Comparison of ENCODE assay signal across 19 mouse cellular contexts in genomic region chr1:55865274-55865673, GRCm38 (mm10).
DNase-seq lines count a peak whose midpoint lies in the region; ATAC-seq and TF ChIP-seq lines count a peak whose summit lies in the region.
"Had no signal": no experiment of that assay in that cellular context is flagged by ENCODE, and none has a peak within 500 bp of the region (broad histone marks: within the 10 kb centered on the region; RNA-seq: fewer than 3 reads in every experiment).

No protein-coding gene starts in this region.

- ATAC-seq in intestine, embryonic 16.5 days = peak; percentile 58
- no peak for ATAC-seq in intestine, postnatal 0 days
- peak; percentile 75 for ATAC-seq in limb, embryonic 14.5 days (ENCODE audit: low FRiP score, low read depth)
- ATAC-seq: activated CD4-positive, CD25-positive, alpha-beta regulatory T cell, adult 4 months; midbrain, embryonic 15.5 days had no signal

- H3K27me3 ChIP-seq in intestine, embryonic 16.5 days (replicated peaks; ENCODE audit: control insufficient read depth, insufficient read depth, low read length) = no peaks in the 10 kb centered on the region
- H3K27me3 ChIP-seq in intestine, postnatal 0 days (replicated peaks; ENCODE audit: control insufficient read depth, insufficient read depth, low read length) = no peaks in the 10 kb centered on the region
- no peaks in the 10 kb centered on the region for H3K27me3 ChIP-seq in limb, embryonic 14.5 days (ENCODE audit: control insufficient read depth, insufficient read depth, low read length)
- H3K27me3 ChIP-seq: heart, embryonic 12.5 days; hindbrain, embryonic 13.5 days; midbrain, embryonic 15.5 days; neural tube, embryonic 12.5 days had no signal

- WGBS in intestine, embryonic 16.5 days = 57% methylated on average over 4 of the region's 4 CpGs
- WGBS in intestine, postnatal 0 days = 69% methylated on average over 4 of the region's 4 CpGs
- 44% methylated on average over 4 of the region's 4 CpGs for WGBS in lung, adult 2 months
- WGBS in limb, embryonic 14.5 days = 45% methylated on average over 4 of the region's 4 CpGs

- DNase-seq in lung, postnatal 10 days = peak; percentile 27
- DNase-seq in lung, adult 2 months = no peak
- DNase-seq in limb, embryonic 14.5 days (ENCODE audit: low spot score) = peak; percentile 79
- no peak for DNase-seq in layer of hippocampus, adult 8-10 months (ENCODE audit: low spot score in 2 of 2)
- DNase-seq in adrenal gland, adult 18-20 months (ENCODE audit: low spot score in 2 of 2) = no peak
- DNase-seq: adrenal gland, postnatal 36 days; cerebellum, adult 9-11 months; gastrocnemius, postnatal 36 days; kidney, adult 2 months; right cerebral cortex, postnatal 14 days had no signal

- no peak for TF ChIP-seq POLR2A in lung, adult 2 months (IDR thresholded peaks at IDR 0.05; ENCODE audit: borderline replicate concordance, extremely low read depth, low read depth, low read length)
- TF ChIP-seq POLR2A in limb, embryonic 14.5 days (IDR thresholded peaks at IDR 0.05; ENCODE audit: borderline replicate concordance, extremely low read depth, insufficient read depth, insufficient read length) = no peak

- TF ChIP-seq CTCF in intestine, postnatal 0 days (IDR thresholded peaks at IDR 0.05; ENCODE audit: low read depth) = no peak
- TF ChIP-seq CTCF in lung, adult 2 months (IDR thresholded peaks at IDR 0.05; ENCODE audit: insufficient read depth, low read length) = no peak

- no peaks in the 10 kb centered on the region for H3K4me1 ChIP-seq in intestine, embryonic 16.5 days (ENCODE audit: control insufficient read depth, insufficient read depth, low read length)
- no peaks in the 10 kb centered on the region for H3K4me1 ChIP-seq in intestine, postnatal 0 days (replicated peaks; ENCODE audit: control insufficient read depth, insufficient read depth, low read length)
- H3K4me1 ChIP-seq in lung, adult 2 months (ENCODE audit: control insufficient read depth, insufficient read depth, low read length) = no peaks in the 10 kb centered on the region
- peaks cover 6% of the 10 kb centered on the region; the same call in 1 of the 2 replicates for H3K4me1 ChIP-seq in limb, embryonic 14.5 days (ENCODE audit: control insufficient read depth, insufficient read depth, low read length)
- H3K4me1 ChIP-seq: heart, embryonic 12.5 days; hindbrain, embryonic 13.5 days; midbrain, embryonic 15.5 days; neural tube, embryonic 12.5 days had no signal

- H3K4me2 ChIP-seq in intestine, embryonic 16.5 days (ENCODE audit: low read depth, low read length) = no peak overlapping the region
- H3K4me2 ChIP-seq in intestine, postnatal 0 days (replicated peaks; ENCODE audit: low read depth) = no peak overlapping the region
- no peak overlapping the region for H3K4me2 ChIP-seq in limb, embryonic 14.5 days (replicated peaks; ENCODE audit: low read depth, low read length, severe bottlenecking)
- H3K4me2 ChIP-seq: heart, embryonic 12.5 days; hindbrain, embryonic 13.5 days; midbrain, embryonic 15.5 days; neural tube, embryonic 12.5 days had no signal

- no peaks in the 10 kb centered on the region for H3K9me3 ChIP-seq in intestine, embryonic 16.5 days (ENCODE audit: control insufficient read depth, low read length)
- no peaks in the 10 kb centered on the region for H3K9me3 ChIP-seq in intestine, postnatal 0 days (ENCODE audit: control insufficient read depth)
- H3K9me3 ChIP-seq in limb, embryonic 14.5 days (ENCODE audit: control insufficient read depth, low read length) = no peaks in the 10 kb centered on the region
- H3K9me3 ChIP-seq: heart, embryonic 12.5 days; hindbrain, embryonic 13.5 days; midbrain, embryonic 15.5 days; neural tube, embryonic 12.5 days had no signal

- no peak overlapping the region for H3K4me3 ChIP-seq in intestine, embryonic 16.5 days (ENCODE audit: low read length)
- H3K4me3 ChIP-seq in intestine, postnatal 0 days (ENCODE audit: low read depth, low read length) = no peak overlapping the region
- H3K4me3 ChIP-seq in lung, adult 2 months (replicated peaks; ENCODE audit: extremely low read depth, low read depth, low read length) = no peak overlapping the region
- no peak overlapping the region for H3K4me3 ChIP-seq in limb, embryonic 14.5 days (replicated peaks; ENCODE audit: low read length)
- H3K4me3 ChIP-seq: heart, embryonic 12.5 days; hindbrain, embryonic 13.5 days; layer of hippocampus, adult 2 months; midbrain, embryonic 15.5 days; neural tube, embryonic 12.5 days had no signal

- no peak overlapping the region for H3K27ac ChIP-seq in intestine, embryonic 16.5 days (ENCODE audit: low read length)
- no peak overlapping the region for H3K27ac ChIP-seq in intestine, postnatal 0 days (ENCODE audit: low read depth, low read length)
- H3K27ac ChIP-seq in limb, embryonic 14.5 days (replicated peaks; ENCODE audit: low read depth, low read length) = no peak overlapping the region
- H3K27ac ChIP-seq: hindbrain, embryonic 13.5 days; layer of hippocampus, adult 2 months; macrophage; midbrain, embryonic 15.5 days; neural tube, embryonic 12.5 days had no signal

- no peak overlapping the region for H3K9ac ChIP-seq in intestine, embryonic 16.5 days (ENCODE audit: low read depth, low read length)
- H3K9ac ChIP-seq in intestine, postnatal 0 days (ENCODE audit: low read depth, low read length) = no peak overlapping the region
- H3K9ac ChIP-seq in limb, embryonic 14.5 days (ENCODE audit: low read depth, low read length, severe bottlenecking) = no peak overlapping the region
- H3K9ac ChIP-seq: heart, embryonic 12.5 days; hindbrain, embryonic 13.5 days; midbrain, embryonic 15.5 days; neural tube, embryonic 12.5 days had no signal

- no peaks in the 10 kb centered on the region for H3K36me3 ChIP-seq in intestine, embryonic 16.5 days (ENCODE audit: control insufficient read depth, insufficient read depth, low read length)
- H3K36me3 ChIP-seq in intestine, postnatal 0 days (ENCODE audit: control insufficient read depth, insufficient read depth) = no peaks in the 10 kb centered on the region
- H3K36me3 ChIP-seq in limb, embryonic 14.5 days (ENCODE audit: control insufficient read depth, insufficient read depth, low read length) = no peaks in the 10 kb centered on the region
- H3K36me3 ChIP-seq: heart, embryonic 12.5 days; hindbrain, embryonic 13.5 days; midbrain, embryonic 15.5 days; neural tube, embryonic 12.5 days had no signal

Comparison
In these comparisons a context has a peak if more than half of its experiments do, and no peak if none do; other contexts are left out.
1. DNase-seq: peak in lung, postnatal 10 days (single experiment) and limb, embryonic 14.5 days (single experiment); none in lung, adult 2 months (single experiment), layer of hippocampus, adult 8-10 months (0 of 2) and adrenal gland, adult 18-20 months (0 of 2).